Mouse (Mus musculus): ENCODE data around the gene Angptl8.
"Not testable (repeated sequence)": the region's sequence is repeated elsewhere in the genome, so short reads cannot be mapped to it uniquely, and the experiment has no call there.

Gene Angptl8

DNA sequence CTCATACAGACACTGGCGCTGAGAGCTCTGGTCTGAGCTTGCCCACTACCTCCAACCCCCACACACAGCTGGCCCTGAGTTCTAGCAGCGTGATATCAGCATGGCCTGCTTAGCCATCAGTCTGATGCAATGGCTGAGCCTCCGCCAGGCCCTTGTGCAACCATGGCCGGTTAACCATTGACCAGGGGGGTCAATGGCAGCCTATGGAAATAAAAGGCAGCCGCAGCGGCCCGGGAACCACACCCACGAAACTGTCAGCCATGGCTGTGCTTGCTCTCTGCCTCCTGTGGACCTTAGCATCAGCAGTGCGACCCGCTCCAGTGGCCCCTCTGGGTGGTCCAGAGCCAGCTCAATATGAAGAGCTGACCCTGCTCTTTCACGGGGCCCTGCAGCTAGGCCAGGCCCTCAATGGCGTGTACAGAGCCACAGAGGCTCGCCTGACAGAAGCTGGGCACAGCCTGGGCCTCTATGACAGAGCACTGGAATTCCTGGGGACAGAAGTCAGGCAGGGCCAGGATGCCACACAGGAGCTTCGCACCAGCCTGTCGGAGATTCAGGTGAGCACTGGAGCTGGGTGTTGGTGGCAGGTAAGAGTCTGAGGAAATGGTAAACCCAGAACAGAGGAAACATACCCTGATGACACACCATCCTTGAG lies at the start of gene Angptl8:
TSS of gene Angptl8 (plus strand) at position 253 of the 655 bp plus-strand sequence.
- no peak for DNase-seq (ENCODE audit: low spot score)

DNA sequence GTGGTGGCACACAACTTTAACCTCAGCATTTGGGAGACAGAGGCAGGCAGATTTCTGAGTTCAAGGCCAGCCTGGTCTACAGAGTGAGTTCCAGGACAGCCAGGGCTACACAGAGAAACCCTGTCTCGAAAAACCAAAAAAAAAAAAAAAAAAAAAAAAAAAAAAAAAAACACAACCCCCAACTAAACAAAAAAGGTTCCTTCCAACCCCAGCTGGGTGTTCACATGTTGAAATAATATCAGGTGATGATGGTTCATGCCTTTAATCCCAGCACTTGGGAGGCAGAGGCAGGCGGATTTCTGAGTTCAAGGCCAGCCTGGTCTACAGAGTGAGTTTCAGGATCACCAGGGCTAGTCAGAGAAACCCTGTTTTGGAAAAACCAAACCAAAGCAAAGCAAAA lies 49.0 kb upstream of the Angptl8 start:
- not testable (repeated sequence) for DNase-seq (ENCODE audit: low spot score)

DNA sequence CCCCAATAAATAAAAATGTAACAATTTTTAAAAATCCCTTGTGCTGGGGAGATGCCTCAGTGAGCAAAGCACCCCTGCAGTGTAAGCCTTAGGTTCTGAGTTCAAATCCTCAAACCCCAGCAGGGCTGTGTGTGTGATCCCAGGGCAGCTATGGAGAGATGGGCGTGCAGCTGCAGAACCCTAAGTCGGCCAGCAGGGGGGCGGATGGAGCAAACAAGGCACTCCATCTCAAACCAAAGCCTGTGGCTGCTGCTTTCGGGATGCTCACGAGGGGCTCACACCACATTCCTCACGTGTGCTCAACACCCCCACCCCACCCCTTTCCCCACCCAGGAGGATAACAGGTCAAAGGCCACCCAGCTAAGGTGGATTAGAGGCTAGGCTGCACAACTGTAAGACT lies 48.4 kb upstream of the Angptl8 start:
- DNase-seq (ENCODE audit: low spot score), result peak; percentile 39

DNA sequence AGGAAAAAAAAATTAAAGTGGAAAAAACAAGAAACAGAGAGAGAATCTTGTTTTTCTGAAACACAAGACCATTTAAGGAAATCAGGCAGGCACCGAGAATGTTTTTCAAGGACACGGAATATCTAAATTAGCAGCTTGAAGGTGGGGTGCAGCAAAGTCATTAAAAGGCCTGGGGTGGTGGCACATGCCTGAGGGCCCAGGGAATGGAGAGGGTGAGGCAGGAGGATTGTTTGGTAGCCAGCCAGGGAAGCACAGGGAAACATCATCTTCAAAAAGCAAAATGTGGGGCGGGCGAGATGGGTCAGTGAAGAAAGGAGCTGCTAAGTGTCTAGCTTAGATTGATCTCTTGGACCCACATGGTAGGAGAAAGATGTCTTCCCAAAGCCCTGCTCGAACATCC lies 47.7 kb upstream of the Angptl8 start:
- no peak for DNase-seq (ENCODE audit: low spot score)

DNA sequence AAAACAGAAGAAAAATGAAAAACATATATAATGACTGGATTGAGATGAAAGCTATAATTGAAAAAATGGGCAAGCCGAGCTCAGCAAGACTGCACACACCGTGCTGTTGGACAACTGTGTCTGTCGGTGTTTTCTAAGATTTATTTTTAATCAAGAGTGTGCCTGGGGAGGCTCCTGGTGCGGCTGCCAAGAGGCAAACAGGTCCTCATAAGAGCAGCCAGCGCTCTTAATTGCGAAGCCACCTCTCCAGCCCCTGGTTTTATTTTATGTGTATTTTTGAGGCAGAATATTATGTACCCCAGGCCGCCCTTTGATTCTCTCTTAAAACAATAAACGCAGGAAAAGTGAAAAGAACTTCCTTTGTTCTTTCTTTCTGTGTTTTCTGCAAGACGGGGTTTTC lies 47.1 kb upstream of the Angptl8 start:
- DNase-seq (ENCODE audit: low spot score), result no peak

DNA sequence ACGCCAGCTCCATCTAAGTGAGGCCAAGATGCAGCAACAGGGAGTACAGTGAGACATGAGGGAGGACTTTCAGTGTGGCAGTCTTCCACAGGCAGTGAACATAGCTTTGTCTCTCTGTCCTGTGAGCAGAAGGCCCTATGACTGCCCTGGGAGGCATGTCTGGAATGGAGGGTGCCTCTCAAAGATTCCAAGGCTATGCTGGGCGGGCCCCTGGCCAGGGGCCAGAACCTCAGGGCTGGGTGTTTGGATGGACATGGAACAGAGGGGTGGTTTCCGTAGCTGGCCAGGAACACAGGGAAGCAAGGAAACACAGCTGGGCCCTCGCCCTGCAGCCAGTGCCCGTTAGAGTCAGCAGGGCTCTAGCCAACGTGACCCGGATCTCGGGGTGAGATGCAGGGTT lies 43.4 kb upstream of the Angptl8 start:
- DNase-seq (ENCODE audit: low spot score), result no peak

DNA sequence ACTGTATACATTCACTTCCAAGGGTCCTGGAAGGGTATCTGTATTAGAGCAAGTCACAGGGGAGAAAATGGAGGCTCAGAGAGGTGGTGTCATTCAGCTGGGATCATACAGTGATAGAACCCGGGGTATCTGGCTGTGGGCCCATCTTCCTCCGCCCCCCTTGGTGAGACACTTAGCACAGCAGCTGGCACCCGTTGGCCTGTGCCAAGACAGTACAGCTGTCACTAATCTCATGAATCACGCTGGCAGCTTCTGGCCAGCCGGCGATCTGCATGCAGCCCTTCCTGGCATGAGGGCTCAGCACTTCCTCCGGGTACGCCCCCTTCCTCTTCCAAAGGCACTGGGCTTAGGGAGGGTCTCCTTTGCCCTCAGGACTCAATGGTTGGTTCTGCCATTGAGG lies 42.7 kb upstream of the Angptl8 start:
- no peak for DNase-seq (ENCODE audit: low spot score)

DNA sequence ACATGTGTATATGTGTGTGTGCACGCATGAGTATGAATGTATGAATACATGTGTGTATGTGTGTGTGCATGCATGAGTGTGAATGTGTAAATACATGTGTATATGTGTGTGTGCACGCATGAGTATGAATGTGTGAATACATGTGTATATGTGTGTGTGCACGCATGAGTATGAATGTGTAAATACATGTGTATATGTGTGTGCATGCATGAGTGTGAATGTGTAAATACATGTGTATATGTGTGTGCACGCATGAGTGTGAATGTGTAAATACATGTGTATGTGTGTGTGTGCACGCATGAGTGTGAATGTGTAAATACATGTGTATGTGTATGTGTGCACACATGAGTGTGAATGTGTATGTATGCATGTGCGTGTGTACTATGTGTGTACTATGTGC lies 41.8 kb upstream of the Angptl8 start:
- not testable (repeated sequence) for DNase-seq (ENCODE audit: low spot score)

DNA sequence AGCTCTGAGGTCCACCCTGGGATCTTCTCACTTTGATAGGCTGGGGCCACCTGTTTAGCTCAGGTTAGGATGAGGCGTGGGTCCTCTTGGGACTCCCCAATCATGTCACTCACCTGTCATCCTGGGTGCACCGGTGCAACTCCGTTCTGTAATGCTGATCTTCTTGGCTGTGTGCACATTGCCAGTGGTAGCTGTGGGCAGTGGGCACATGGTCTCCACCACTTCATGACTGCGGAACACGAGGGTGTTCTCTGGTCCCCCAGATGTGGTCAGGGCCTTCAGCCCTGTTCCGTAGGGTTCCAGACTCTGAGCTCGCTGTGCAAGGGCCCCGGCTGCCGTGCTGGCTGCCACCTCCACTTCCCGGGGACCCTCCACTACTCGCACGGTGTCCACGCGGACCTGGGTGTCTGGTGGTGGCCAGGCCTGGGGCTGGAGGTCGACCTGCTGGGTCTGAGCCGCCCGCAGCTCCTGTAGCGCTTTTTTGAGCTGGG lies 40.9 kb upstream of the Angptl8 start:
- no peak for DNase-seq (ENCODE audit: low spot score)

DNA sequence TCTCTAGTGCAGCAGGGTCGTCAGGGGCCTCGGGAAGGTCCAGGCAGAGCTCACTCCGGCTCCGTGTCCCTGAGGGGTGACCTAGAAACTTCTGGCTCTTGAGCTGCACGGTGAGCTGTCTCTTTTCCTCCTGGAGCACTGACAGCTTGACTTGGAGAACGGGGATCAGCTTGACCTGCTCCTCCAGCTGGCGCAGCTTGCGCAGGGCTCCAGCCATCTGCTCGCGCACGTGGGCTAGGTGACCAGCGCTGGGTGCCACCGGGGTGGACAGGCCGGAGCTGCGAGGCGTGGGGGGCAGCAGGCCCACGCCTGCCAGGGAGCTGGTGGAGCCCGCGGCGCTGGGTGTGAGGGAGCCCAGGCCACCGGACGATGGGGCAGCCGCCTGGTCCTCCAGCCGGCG lies 40.4 kb upstream of the Angptl8 start:
- DNase-seq (ENCODE audit: low spot score), result no peak

DNA sequence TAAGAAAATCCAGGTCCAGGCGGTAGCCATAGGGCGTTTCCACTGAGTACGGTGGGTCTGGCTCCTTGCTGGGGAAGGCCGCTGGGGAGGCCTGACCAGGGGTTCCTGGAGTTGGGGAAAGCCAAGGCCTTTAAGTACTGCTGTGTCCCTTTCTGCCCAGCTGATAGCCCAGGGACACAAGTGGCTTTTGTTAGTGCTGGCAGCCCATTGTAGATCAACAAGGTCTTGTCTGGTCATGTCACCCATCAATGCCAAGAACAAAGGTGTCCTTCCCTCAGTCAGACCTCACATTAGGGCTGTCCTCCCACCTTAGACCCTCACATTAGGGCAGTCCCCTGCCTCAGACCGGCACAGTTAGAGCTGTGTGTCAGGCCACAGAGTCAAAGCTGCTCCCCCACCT lies 39.7 kb upstream of the Angptl8 start:
- no peak for DNase-seq (ENCODE audit: low spot score)

DNA sequence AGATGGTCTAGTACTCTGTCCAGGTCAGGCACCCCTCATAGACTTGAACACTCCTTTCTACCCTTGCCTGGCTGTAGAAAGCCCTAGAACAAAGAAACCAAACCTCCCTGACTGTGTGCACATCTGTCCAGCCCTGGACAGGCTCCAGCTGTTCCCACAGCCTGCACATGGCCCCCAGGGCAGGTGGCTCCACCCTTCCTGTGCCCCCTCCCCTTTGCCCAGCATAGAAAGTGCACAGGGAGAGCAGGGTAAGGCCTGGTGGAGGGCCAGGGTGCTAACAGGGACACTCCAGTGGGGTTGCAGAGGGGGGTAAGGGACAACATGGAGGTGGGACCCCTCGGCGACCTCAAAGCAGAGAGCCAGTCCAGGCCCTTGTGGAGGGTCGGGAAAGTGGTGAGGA lies 39.1 kb upstream of the Angptl8 start:
- no peak for DNase-seq (ENCODE audit: low spot score)

DNA sequence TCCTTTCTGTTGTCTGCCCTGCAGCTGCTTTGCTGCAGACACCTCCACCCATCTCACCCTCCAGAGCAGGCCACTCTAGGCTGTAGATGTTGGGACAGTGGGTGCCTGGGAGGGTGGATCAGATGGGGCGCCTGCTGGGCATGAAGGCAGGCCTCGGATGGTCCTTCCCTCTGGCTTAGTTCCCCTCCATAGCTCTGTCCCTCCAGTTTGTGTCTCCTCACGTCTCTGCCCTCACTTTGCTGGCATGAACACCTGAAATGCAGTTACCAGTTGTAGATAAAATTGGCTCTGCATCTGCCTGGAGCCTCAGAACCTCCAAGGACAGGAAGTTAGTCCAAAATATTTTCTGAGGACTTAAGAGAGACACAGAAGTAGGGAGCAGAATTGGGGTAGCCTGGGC lies 38.4 kb upstream of the Angptl8 start:
- no peak for DNase-seq (ENCODE audit: low spot score)

DNA sequence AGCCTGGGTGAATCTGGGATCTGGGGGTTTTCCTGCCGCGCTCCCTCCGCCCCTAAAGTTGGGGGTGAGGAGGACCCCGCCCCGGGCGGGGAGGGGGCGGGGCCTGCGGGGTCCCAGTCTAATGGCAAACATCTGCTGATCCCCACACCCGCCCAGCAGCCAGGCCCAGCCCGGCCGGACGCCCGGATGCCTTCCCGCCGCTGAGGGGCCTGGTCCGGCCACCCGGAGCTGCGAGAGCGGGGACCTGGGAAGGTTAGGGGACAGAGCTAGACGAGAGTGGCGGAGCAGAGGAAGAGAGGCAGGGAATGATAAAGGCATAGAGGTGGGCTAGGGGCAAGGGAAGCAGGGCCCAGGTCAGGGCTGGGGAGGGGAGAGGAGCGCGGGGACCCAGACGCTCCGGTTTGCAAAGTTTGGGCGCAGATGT lies 37.4 kb upstream of the Angptl8 start:
- peak; percentile 5 for DNase-seq (ENCODE audit: low spot score)

DNA sequence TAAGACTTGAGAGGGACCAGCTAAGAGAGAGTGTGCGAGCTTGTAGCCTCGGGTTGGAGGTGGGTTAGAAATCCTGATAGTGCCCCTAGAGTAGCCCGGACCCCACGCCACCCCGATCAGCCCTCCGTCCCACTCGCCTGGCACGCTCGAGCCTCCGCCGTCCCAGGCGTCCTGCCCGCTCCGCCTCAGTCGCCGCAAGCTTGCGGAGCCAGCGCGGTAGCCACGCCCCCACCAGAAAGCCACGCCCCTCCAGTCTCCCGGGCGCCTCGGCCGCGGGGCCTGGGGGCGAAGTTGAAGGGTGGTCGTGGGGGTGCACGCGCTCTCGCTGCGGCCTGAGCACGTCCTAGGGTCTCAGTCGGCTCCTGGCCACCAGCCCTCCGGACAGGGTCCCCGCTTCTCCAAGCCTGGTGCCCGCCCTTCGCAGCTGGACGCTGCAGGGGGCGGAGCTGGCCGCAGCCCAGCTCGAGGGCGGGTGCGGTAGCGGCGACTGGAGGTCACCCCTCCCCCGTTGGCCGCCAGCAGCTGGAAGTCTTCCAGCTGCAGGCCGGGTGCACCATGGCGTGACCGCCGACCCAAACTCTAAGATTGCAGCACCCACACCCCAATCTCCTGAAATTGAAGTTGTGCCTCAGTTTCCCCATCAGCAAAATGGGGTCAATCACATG lies 36.8 kb upstream of the Angptl8 start, which contains the start of gene Kank2:
TSS of gene Kank2 (minus strand) at position 400 of the 665 bp plus-strand sequence.
- DNase-seq (ENCODE audit: low spot score), result peak; percentile 54

DNA sequence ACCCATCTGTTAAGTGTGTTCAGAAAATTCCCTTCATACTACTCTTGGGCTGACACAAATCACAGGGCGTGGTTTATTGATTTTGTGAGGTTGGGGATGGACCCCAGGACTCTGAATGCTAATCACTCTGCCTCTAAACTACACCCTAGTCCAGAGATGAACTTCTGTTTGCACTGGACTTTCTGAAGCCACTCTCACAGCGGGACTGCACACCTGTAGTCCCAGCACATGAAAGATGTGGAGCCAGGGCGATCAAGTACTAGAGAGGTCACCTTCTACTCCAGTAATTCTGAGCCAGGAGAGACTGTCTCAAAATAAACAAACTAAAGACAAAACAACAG lies 36.3 kb upstream of the Angptl8 start:
- DNase-seq (ENCODE audit: low spot score), result no peak

DNA sequence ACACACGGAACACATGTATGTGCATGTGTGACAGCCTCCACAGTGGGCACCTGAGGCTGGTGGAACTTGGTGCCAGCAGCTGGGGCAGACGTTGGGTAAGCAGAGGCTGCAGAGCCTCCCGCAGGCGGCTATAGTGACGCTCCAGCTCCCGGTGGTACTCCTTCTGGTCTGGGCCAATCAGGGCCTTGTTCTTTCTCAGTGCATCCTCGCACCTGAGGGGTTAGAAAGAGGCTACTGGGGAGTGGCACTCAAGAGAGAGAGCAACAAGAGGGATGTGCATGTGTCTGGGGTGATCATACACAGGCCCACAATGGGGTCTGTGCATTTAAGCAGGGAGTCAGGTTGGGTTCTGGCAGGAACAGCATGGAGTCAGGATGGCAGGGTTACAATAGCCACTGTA lies 34.2 kb upstream of the Angptl8 start:
- no peak for DNase-seq (ENCODE audit: low spot score)

DNA sequence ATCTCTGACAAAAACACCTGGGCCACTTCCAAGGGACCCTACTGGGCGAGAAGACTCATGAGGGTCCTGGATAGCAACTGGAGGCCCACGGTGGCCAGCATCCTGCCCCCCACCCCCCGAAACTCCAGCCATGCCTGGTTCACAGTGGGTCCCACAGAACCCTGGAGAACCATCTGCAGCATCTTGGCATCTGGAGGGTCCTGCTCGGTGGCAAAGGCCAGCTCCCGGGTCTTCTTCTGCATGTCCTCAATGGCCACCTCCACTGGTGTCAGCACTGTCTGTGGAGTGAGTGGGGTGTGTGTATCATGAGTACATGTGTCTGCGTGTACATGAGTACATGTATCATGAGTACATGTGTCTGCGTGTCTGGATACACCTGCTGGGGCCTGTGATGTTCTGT lies 33.7 kb upstream of the Angptl8 start:
- DNase-seq (ENCODE audit: low spot score), result no peak

DNA sequence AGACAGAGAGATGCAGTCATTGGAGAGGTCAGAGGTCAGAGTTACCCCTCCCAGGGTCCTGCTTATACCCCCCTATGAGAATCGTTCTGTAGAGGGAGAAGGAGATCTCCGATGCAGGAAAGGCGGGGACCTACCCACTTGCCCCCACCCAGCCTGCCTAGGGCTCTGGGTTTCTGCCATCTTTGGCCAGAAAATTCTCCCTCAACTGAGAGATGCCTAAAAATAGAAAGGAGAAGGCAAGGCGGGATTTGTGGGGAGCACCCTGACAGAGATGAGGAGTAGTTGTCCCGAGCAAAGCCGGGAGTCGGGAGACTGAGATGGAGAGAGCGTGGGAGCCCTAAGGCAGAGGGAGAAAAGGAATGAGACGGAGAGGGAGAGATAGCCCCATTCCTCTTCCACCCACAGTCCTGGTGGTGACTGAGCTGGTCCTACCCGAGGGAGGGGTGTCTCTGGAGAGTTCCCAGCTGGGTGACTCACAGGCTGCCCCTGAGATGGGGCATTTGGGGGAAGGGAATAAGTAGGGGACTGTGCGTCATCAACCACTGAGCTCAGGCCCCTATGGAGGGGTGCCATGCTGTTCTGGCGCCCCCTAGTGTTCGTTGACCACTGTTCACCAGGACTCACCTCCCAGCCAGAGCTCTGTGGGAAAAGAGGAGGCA lies 31.2 kb upstream of the Angptl8 start:
- peak; percentile 67 for DNase-seq (ENCODE audit: low spot score)

DNA sequence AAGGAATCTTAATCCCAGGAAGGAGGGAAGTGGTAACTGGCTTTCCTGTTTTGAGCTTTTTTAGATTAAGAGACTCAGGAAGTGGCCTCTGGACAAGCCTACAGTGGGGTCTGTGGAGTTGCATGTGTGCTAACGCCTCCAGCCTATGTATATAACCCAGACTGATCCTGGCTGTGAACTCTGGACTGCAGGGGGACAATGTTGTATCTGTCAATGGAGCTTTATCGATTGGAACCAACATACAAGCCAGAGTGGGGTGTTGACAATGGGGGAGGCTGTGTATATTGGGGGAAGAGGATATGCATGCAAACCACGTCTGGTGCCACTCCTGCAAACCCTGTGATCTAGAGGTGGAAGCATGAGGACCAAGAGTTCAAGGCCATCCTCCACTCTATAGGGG lies 28.9 kb upstream of the Angptl8 start:
- DNase-seq (ENCODE audit: low spot score), result no peak

DNA sequence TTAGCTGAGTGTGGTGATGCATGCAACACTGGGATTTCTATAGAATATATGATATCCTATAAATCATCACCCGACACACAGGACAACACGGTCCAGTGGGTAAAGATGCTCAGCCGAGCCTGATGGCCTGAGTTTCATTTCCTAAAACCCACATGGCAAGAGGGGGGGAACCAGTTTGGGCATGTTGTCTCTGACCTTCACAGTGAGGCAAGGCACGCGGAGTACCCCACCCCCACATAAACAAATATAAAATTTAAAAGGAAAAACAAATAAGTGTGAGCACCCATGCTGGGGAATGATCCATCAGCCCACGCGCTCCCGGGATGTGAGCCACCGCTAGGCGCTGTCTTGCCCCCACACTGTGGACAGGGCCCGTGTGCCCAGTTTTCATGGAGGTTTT lies 28.3 kb upstream of the Angptl8 start:
- no peak for DNase-seq (ENCODE audit: low spot score)

DNA sequence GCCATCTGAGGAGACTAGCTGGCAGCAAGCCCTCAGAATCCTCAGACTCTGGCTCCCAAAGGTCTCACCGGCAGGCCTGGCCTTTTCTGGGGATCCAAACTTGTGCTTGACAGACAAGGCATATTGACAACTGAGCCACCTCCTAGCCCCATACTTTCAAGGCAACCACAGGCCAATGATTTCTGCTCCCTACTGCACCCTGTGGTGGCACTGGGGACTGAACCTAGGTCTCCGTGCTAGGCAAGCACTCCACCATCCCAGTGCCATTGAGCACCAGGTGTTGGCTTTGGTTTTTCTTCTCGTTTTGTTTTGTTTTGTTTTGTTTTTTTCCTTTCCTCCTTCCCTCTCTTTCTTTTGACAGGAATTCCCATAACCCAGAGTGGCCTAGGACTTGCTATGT lies 26.7 kb upstream of the Angptl8 start:
- no peak for DNase-seq (ENCODE audit: low spot score)

DNA sequence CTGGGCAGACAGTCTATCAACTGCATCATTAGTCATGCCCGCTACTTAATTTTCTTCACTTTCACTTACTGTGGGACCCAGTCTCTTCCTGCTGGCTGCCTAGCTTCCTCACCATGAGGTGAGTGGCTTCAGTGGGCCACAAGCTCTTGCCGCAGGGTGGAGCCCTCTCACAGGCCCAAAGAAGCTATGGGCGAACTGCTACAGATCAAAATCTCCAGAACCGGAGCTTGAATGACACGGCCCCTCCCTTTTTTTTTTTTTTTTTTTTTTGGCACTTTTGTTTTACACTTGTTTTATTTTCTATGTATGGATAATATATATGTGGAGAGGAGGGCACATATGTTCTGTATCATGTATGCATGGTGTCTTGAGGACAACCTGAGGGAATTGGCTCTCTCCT lies 24.1 kb upstream of the Angptl8 start:
- DNase-seq (ENCODE audit: low spot score), result no peak

Measured in T-cell, adult 2 months (primary cell).